Mouse (Mus musculus) 3T3-L1 (cell line): ENCODE results near the gene Dnmt3b.
A peak's percentile ranks its signal among the peaks of the same experiment; 100 is the strongest.
"Not testable (repeated sequence)": the region's sequence is repeated elsewhere in the genome, so short reads cannot be mapped to it uniquely, and the experiment has no call there.

Experiments used
- DNase-seq: peaks from one replicate; pipeline ENCODE4 v3.0.0-alpha.2; 2015; ENCODE audit warnings: low read depth, low spot score

Gene Dnmt3b

DNA sequence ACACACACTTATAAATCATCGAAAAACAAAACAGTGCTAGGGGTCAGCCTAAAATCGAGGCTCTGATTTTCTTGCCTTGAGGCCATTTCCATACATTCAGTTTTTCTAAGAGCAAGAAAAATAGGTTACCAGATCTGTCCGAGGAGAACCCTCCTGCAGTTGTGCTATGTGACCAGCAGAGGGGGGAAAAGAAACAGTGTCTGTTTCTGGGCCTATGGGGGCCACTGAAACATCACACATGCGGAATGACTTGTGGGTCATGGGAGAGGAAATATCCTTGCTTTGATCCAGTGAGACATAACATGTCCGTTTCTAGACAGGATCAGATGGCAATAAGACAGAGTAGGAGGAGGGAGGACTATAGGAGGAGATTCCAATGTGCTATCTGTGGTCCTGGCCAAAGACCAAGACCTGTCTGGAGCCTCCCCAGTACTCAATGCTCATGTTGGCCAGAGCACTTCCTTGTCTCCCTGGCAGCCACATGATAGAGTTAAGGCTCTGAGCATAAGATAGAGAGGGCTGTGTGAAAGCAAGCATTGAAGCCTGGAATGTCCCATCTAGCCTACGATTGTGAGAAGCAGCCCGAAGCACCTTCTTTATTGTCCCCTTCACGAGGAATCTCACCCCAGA is 61.6 kb downstream of the Dnmt3b start:
- peak; percentile 41 for DNase-seq

DNA sequence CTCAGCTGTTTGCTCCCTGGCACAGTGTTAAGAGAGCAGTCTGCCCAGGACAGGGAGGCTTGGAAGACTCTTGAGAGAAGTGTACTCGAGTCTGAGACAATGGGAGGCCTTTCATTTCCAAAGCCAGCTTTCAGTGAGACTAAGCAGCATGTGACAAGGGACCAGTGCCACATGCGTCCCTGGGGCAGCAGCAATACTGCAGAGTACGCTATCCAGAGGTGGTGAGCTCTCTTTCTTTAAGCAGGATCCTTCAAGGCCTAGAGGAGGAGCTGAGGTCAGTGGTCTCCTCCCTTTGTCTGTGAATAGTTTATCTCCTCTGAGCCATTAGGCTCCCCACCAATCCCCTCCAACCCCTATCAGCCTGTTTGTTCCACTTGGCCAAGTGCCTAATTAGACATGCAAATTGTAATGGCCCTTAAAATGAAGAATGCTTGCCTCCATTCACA is 63.4 kb downstream of the Dnmt3b start:
- DNase-seq: no peak

DNA sequence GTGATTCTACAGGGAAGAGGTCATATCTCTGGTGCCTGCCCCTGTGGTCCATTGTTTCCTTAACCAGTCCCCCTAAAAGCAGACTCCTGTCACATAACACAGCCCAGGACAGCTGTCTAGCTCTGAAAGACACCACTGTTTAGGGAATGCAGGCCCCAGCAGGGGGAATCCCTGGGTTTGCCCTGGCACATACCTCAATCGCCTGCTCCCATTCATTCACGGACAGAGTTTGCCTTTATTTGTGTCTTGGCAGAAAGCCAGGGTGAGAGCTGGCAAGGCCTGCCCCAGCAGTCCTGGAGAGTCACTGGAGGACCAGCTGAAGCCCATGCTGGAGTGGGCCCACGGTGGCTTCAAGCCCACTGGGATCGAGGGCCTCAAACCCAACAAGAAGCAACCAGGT is 64.0 kb downstream of the Dnmt3b start:
- peak; percentile 27 for DNase-seq

DNA sequence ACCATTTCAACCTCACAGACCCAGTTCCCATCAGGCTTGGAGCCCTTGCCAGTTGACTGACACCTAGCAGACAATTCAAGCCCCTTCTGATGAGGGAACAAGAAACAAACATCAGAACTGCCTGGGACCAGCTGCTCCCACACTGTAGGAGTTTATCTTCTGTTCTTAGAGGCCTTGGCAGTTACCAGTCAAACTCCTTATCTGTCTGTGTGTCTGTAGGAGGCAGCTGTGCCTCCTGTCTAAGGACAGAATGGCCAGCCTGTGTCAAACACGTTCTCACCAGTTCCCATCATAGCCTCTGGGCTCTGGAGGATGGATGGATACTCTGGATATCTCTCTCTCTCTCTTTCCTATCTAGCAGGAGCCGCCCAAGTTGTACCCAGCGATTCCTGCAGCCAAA is 68.6 kb downstream of the Dnmt3b start:
- DNase-seq: not testable (repeated sequence)

DNA sequence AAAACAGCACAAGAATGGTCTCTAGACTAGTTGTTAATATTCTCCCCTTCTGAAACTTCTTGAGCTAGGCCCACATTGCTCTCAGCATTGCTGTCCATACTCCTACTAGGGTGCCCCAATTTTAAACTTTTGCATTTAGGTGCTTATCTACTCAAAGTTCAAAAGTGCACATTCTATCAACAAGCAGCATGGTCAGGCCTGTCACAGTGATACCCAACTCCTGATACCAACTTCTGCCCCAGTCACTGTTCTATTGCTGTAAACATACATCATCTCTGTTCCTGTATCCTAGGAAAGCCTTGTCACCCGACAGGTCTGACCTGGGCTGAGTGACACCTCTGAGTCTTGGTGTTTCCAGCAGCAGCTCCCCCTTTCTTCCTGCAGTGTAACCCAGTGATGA is 73.8 kb downstream of the Dnmt3b start:
- DNase-seq: no peak

DNA sequence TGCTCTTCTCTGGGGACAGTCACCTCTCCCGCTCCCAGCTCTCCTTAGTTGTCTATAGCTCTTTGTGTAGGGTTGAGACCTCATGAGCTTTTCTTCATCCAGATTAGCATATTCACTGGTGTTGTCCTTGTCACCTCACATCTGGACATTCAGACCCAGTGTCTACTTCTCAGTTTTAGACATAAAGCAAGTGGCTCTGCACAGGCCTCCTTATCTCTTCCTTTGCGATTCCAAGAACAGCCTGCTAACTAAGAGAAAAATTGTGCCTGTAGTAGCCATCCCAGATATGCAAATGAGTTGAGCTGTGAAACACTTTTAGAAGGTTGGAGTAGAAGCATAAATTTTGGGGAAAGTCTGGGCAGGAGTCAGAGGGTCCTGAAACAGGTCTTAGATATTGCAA is 75.2 kb downstream of the Dnmt3b start:
- DNase-seq: no peak

DNA sequence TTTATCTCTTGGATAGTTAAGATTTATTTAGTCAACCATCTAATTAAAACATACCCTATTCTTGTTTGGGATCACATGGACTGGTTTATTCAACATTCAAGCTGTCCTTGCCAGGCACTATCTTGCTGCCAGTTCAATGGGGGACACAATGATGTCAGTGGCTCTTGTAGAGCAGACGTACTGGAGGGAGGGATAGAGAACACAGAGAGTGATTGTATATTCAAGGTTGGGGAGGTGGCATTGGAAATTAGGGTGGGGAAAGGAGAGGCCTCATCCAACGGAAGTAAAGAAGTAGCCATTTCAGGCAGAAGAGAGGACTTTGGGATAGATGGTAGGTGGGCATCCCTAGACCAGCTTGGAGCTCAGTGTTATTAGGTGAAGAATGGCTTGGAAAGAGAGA is 75.6 kb downstream of the Dnmt3b start:
- no peak for DNase-seq

DNA sequence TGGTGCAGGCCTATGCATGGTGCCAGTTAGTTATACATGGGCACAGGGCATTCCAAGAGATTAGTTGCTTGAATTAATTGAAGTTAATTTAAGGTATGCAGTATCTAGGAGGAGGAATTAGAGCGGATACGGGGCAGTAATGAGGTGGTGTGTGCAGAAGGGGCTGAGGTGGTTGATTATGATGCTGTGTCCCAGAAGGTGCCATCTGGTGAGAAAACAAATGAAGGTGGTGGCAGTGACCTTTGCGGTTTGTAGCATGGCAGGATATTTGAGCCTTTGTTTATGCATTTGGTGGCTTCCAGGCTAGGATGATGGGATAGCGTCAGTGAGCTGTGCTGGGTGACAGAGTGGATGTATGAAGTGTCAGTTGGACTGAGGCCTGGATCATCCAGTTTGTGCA is 76.0 kb downstream of the Dnmt3b start:
- DNase-seq: no peak

DNA sequence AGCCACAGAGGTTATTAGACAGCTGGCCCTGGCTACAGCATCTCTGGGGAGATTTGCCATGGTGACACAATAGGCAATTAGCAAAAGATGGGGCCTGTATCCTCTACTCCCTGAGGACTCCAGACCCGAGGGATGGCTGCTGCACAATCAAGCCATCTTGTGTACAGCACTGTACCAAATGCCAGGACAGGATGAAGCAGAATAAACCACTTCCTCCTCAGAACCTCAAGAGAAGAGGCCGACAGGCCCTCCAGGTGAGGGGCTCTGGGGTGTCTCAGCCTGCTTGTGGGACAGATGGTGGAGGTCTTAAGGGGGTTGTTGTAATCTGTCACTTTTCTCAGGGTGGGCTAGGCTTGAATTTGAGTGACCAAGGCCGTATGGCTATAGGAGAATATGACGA is 84.8 kb downstream of the Dnmt3b start:
- no peak for DNase-seq
